Mouse (Mus musculus) kidney, adult 2 months (tissue): Measurements from ENCODE around the gene Alk. TPM values are rescaled to one million over a fixed set of nuclear protein-coding genes. Genes with fewer than 3 reads are reported as not detected.

Experiments used
- DNase-seq: peaks from one replicate; pipeline ENCODE4 v3.0.0; 2021
- H3K27ac ChIP-seq: fragments of 200-500 bp; 2 replicates; pipeline ENCODE4 v1.5.1; 2012; ENCODE audit warnings: low read depth, low read length, control low read depth, inconsistent platforms; ENCODE audit not compliant: insufficient read depth
- H3K27me3 ChIP-seq: fragments of 200-500 bp; replicated peaks from 2 replicates; pipeline ENCODE4 v1.6.1; 2012; ENCODE audit warnings: mild to moderate bottlenecking, moderate library complexity, low read length, inconsistent platforms; ENCODE audit not compliant: control insufficient read depth, insufficient read depth
- H3K36me3 ChIP-seq: fragments of 200-500 bp; 2 replicates; pipeline ENCODE4 v1.6.1; 2012; ENCODE audit warnings: mild to moderate bottlenecking, moderate library complexity, low read length, inconsistent platforms; ENCODE audit not compliant: control insufficient read depth, insufficient read depth
- H3K4me1 ChIP-seq: fragments of 200-500 bp; 2 replicates; pipeline ENCODE4 v1.6.1; 2011; ENCODE audit warnings: low read length; ENCODE audit not compliant: control insufficient read depth, insufficient read depth
- H3K4me3 ChIP-seq: fragments of 200-500 bp; 2 replicates; pipeline ENCODE4 v1.5.1; 2011; ENCODE audit warnings: mild to moderate bottlenecking, low read depth, low read length, control low read depth; ENCODE audit not compliant: insufficient read depth
- CTCF ChIP-seq: fragments of 200-500 bp; conservative IDR thresholded peaks from 2 replicates; pipeline ENCODE4 v1.5.1; 2011; ENCODE audit warnings: low read depth, mild to moderate bottlenecking, control low read depth, low read length, moderate library complexity, mixed read lengths; ENCODE audit not compliant: insufficient read depth, insufficient read length
- POLR2A ChIP-seq: fragments of 200-500 bp; IDR thresholded peaks from one replicate; pipeline ENCODE4 v1.6.1; 2011; ENCODE audit warnings: low read depth, low read length, control low read depth
- WGBS: fragments of 180-500 bp; shearing (Covaris S2); methylation state at CpG from one replicate; pipeline ENCODE4 v1.1.7; 2018; 5-methylcytosine and 5-hydroxymethylcytosine counted together
- polyA plus RNA-seq: library from polyadenylated mRNA; depleted of rRNA; stranded (reverse); fragments of >200 nt; gene quantifications from 2 replicates; pipeline ENCODE4 v1.2.3, GENCODE M21; 2012

Gene Alk
- polyA plus RNA-seq, 1 experiment, result 0.03 TPM

DNA sequence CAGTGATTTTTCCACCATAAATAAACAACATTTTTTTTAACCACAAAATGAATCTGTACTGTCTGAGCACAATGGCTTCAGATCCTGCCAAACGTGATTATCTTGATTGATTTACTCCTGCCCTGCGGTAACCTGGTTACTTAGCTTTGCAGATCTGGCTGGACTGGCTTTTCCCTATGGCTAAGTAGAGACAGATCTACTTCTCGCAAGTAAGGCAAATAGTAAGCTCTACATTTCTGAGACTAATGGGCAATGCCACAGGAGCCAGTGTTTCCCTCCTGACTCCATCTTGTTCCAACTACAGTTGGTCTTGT is 311.2 kb downstream of the Alk start:
- 75% methylated on average over 3 of the region's 3 CpGs for WGBS
- Histone ChIP-seq H3K27me3 (no peaks in the 10 kb centered on the region), H3K36me3 (no peaks in the 10 kb centered on the region), H3K4me3 (no peak overlapping the region), H3K4me1 (no peaks in the 10 kb centered on the region), H3K27ac (no peak overlapping the region)
- no peak for TF ChIP-seq CTCF
- no peak for DNase-seq

DNA sequence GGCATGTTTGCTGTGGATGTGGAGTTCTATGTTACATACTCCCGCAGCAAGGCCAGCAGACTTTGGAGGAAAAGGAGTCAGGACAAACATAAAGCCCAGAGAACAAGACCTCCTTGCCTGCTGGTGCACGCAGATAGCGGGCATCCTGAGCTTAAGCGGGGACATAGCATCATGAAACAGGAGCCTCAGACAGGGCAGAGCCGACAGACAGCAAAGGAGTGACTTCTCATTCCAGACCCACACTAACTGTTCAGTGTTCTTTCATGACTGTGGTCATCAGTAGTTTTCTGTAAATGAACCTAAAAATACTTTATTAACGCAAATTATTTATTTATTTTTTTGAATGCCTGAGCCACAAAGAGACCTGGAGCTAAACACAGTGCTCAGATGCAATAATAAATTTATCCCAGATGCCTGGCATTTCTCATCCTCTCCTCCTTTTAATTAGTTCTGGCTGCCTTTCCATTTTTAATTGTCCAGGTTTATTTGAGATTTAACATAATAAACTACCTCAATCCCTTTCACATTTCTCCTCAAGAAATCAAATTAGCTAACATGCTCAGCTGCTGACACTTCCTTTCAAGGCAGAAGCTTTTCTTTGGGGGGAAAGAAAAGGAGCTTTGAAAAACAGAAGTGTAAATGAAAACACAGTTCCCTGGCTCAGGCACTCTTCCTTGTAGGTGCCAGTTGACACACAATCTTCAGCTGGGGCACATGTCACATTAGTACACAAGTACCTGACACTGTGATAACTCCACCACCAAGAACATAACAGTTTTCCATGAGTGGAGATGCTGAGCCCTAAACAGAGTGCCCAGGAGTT is 311.8 kb downstream of the Alk start:
- DNase-seq, result no peak
- no peaks in the 10 kb centered on the region for H3K36me3 ChIP-seq
- 72% methylated on average over 6 of the region's 6 CpGs for WGBS
- H3K27me3 ChIP-seq, result no peaks in the 10 kb centered on the region
- H3K4me3 ChIP-seq, result no peak overlapping the region
- H3K4me1 ChIP-seq, result no peaks in the 10 kb centered on the region
- no peak overlapping the region for H3K27ac ChIP-seq
- TF ChIP-seq POLR2A (no peak), CTCF (no peak)

DNA sequence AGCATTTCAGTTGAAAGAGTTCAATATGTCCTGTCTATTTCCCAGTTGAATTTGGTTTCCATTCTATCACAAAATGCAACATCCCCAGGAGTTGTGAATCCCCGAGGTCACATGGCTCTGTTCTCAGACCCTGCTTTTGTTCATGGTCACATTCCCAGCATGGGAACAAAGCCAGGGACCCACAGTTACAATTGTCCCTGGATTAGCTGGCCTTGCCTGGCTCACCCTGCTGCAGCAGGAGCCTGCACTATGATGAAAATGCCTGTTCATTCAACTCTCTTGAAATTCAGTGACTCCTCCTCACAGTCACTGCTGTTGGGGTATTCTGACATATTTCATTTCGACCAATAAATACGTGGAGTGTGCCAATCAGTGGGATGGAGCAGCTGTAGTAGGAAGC is 318.5 kb downstream of the Alk start:
- no peak overlapping the region for H3K4me3 ChIP-seq
- H3K27me3 ChIP-seq, result no peaks in the 10 kb centered on the region
- H3K27ac ChIP-seq, result no peak overlapping the region
- H3K4me1 ChIP-seq, result no peaks in the 10 kb centered on the region
- no peaks in the 10 kb centered on the region for H3K36me3 ChIP-seq
- TF ChIP-seq POLR2A (no peak), CTCF (no peak)
- WGBS, result 65% methylated on average over 3 of the region's 3 CpGs
- DNase-seq, result no peak

DNA sequence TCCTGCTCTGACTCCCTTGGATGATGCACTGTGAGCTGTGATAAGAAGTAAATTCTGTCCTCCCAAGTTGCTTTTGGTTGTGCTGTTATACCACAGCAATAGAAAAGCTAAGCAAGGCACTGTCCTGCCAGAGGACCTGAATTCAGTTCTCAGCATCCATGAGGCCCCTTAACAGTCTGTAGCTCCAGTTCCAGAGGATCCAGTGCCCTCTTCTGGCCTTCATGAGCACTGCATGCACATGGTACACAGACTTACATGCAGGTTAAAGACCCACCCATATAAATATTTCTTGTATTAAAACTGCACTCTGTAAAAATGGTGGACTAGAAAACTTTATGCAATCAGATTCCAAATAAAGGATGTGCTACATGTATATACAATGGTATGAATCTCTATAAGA is 326.1 kb downstream of the Alk start:
- TF ChIP-seq CTCF, result no peak
- no peak for TF ChIP-seq POLR2A
- no peak for DNase-seq
- Histone ChIP-seq H3K36me3 (no peaks in the 10 kb centered on the region), H3K4me3 (no peak overlapping the region), H3K4me1 (no peaks in the 10 kb centered on the region), H3K27ac (no peak overlapping the region), H3K27me3 (no peaks in the 10 kb centered on the region)

DNA sequence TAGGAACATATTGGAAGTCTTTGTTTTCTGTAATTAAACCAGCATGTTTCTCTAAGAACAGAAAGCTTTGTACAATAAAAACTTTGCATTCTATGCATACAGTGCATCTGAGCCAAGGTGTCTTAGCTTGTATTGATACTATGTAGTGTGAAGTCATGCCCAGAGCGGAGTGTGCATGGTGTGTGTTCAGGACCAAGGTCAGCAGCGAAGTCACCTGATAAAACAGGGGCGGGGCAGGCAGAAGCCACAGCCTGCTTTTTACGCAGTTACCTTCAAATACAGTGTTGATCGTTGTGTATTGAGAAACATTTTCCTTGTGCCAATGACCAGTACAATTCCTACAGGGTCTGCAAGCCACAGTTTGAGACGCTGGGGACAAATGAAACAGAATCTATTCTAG is 327.6 kb downstream of the Alk start:
- no peaks in the 10 kb centered on the region for H3K36me3 ChIP-seq

DNA sequence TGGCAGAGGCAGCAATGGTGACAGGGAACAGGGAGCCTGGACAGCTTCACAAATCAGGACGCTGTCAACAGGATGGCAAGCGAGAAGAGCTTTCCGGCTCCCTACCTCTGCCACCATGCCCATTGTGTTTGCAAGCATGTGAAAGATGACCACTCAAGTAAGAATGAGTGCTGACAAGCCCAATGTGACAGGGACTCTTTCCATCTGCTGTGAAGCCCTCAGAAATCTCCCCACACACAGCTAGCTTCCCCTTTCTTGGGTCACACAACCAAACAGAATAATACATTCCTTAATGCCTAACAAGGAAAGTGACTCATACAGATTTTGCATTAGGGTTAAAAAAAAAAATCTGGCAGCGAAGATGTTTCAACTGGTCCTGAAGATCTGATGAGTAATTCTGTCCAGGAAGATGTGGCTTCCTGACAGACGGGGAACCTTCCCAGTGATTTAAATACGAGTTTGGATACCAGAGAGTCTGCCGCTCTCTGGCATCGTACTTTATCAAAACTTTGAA is 329.0 kb downstream of the Alk start:
- H3K27me3 ChIP-seq, result no peaks in the 10 kb centered on the region
- WGBS, result 70% methylated on average over 8 of the region's 8 CpGs
- H3K4me1 ChIP-seq, result no peaks in the 10 kb centered on the region
- no peak for TF ChIP-seq CTCF
- DNase-seq, result no peak
- no peaks in the 10 kb centered on the region for H3K36me3 ChIP-seq
- H3K4me3 ChIP-seq, result no peak overlapping the region
- no peak overlapping the region for H3K27ac ChIP-seq

More for the DNA sequence above, 327.6 kb downstream of the Alk start:
- Histone ChIP-seq H3K27me3 (no peaks in the 10 kb centered on the region), H3K27ac (no peak overlapping the region), H3K4me1 (no peaks in the 10 kb centered on the region), H3K4me3 (no peak overlapping the region)
- TF ChIP-seq POLR2A (no peak), CTCF (no peak)
- no peak for DNase-seq
- WGBS, result 70% methylated on average over 6 of the region's 6 CpGs

DNA sequence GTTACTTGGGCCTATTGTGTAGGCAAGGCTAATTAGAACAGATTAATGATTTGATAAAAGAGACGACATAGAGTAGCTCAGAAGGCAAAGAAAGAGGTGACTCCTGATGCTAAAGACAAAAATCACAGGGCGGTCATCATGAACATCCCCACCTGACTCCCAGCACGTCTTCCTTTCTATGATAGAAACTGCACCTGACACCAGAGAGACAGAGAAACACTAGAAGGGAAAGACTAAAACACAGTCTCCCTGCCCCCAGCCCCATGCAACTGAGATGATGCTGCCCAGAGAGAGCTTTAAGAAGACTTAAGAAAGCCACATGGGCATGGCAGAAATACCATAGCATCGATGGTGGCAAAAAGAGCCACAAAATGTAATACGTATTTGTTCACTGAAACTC is 330.2 kb downstream of the Alk start:
- Histone ChIP-seq H3K27me3 (no peaks in the 10 kb centered on the region), H3K27ac (no peak overlapping the region), H3K4me1 (no peaks in the 10 kb centered on the region), H3K36me3 (no peaks in the 10 kb centered on the region), H3K4me3 (no peak overlapping the region)
- TF ChIP-seq POLR2A, result no peak
- TF ChIP-seq CTCF, result no peak
- no peak for DNase-seq
- WGBS, result 86% methylated on average over 5 of the region's 5 CpGs
